Mouse (Mus musculus): ENCODE results near the gene Tbc1d16. TPM values are rescaled to one million over a fixed set of nuclear protein-coding genes. Genes with fewer than 3 reads are reported as not detected.

The Tbc1d16 gene
- polyA plus RNA-seq, 1 experiment, result 99.3 TPM

DNA sequence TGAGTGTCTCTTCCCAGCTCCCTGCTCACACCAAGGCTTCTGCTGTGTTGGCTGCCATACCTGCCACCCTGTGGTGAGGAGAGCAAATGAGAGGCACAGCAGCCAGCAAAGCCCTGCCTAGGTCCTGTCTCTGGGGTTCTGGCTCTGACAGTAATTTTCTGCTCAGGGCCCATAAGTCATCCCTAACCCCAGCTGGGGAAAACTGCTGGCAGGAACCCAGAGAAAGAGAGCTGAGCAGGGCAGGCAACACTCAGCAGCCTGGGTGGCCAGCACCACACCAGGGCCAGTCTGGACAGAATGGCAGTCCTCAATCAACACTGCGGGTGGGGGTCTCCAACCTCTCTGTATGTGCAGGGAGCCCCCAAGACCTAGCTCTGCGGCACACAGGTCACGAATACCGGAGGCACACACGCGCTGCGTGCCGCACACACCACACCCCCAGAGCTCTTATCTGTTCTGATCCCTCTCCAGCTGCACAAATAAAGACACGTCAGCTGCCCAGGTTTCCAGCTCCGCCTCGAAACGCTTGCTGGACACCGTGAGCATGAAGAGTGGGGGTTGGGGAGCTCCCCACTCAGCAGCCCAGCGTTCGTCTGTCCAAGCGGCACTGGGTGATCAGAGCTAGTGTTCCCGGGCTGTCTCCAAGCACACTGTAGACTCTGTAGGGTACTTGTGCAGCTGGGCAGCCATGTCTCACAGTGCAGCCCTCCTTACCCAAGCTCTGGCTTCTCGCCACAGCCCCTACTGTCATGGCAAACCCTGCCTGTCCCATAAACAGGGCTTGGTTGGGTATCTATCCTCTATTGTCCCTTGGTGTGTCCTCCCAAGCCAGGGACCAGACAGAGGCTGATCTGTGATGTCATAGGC lies 13.0 kb downstream of the Tbc1d16 start:
- peak; percentile 79 for DNase-seq (ENCODE audit: low read depth)
- no peak for TF ChIP-seq POLR2A (IDR thresholded peaks at IDR 0.05; ENCODE audit: borderline replicate concordance, extremely low read depth, insufficient read depth, insufficient read length, poor library complexity, severe bottlenecking)
- peak; percentile 38; the same call in 1 of the 2 replicates for TF ChIP-seq CTCF (IDR thresholded peaks at IDR 0.05; ENCODE audit: borderline replicate concordance, extremely low read depth, insufficient read depth, insufficient read length)

DNA sequence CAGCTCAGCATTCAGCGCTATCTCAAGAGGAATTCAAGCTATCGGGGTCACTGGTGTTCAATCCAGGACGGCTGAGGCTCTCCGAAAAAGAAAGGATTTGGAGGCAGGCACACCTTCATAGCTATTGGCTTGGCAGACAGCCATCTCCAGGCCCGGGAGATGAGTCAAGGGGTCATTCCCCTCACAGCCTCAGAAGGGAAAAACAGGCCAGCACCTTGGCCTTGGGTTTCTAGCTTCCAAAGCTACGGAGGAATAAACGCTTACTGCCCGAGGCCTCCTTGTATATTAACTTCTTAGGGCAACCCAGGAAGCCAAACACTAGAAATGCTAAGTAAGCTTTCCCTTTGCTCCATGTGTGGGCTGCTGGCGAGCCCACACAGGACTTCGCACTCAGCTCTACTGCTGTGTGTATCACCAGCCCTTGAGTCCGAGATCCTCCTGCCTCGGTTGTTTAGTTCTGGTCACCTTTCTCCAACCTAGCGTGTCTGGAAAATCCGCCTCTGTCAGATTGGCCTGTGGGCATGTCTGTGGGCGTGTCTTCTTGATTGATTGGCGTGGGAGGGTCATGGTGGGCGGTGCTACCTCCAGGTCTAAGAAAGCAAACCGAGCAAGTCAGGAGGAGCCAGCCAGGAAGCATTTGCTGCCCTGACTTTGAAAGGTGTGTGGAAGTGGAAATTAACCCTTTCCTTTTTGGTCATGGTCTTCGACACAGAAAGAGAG lies 15.0 kb downstream of the Tbc1d16 start:
- no peak for DNase-seq (ENCODE audit: low read depth)
- no peak for TF ChIP-seq CTCF (IDR thresholded peaks at IDR 0.05; ENCODE audit: borderline replicate concordance, extremely low read depth, insufficient read depth, insufficient read length)
- no peak for TF ChIP-seq POLR2A (IDR thresholded peaks at IDR 0.05; ENCODE audit: borderline replicate concordance, extremely low read depth, insufficient read depth, insufficient read length, poor library complexity, severe bottlenecking)

DNA sequence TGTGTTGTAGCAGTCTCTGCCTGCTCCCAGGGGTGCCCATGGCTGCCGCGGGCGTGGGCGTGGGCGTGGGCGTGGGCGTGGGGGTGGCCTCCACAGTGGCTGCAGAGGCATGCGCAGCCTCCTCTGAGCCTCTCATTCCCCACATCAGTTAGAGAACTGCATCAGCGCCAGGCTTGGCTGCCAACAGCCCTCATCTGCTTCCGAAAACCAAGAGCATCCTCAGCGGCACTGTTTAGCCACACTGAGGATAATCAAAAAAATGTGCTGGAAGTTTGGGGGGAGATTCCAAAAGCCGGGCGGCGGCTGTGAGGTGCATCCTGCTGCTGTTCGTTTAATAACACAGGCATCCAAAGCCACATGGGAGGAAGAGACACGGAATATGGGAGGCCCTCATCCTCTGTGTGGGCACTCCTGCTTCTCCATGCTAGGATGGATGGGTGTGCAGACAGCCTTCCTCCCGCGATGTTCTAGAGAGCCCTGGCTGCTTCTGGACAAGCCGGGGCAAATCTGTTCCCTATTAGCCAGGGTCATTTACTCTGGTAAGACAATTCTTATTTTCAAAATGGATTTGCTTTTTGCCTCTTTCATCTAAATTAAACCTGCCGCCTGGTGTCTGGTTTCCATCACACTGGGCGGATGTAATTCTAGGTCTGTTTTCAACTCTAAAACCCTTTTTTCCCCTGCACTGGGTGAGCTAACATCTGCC lies 16.5 kb downstream of the Tbc1d16 start:
- DNase-seq (ENCODE audit: low read depth), result no peak
- TF ChIP-seq CTCF (IDR thresholded peaks at IDR 0.05; ENCODE audit: borderline replicate concordance, extremely low read depth, insufficient read depth, insufficient read length), result no peak
- no peak for TF ChIP-seq POLR2A (IDR thresholded peaks at IDR 0.05; ENCODE audit: borderline replicate concordance, extremely low read depth, insufficient read depth, insufficient read length, poor library complexity, severe bottlenecking)

DNA sequence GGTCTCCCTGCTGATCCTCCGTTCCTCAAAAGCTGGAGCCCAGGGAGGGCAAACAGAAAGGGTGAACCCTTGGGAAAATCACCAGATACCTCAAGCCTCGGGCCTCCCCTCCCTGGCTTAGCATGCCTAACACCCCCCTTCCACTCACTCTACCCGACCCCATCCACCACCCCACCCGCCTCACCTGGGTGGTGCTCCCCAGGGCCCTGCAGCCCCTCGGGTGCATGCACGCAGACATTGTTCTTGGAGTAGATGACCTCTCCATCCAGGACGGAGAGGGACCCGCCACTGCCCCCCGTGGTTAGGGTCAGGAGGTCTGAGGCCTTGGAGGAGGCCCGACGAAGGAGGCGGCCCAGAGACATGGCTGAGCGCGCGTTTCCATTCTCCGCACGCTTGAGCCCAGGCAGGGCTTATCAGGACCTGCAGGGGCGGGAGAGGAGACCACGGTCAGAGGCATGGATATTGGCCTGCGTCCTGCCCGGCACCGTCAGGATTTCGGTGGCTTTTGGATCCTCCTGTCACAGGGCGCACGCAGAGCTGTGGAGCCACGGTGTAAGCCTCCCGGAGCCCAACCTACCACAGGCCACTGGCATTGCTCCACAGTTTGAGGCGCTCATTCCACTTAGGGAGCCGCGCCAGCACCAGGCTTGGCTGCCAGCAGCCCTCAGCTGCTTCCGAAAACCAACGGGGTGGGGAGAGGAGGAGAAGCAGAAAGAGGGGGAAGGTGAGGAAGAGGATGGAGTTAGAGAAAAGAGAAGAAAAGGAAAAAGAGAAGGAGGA lies 17.8 kb downstream of the Tbc1d16 start:
- no peak for TF ChIP-seq CTCF (IDR thresholded peaks at IDR 0.05; ENCODE audit: borderline replicate concordance, extremely low read depth, insufficient read depth, insufficient read length)
- peak; percentile 85 for DNase-seq (ENCODE audit: low read depth)

DNA sequence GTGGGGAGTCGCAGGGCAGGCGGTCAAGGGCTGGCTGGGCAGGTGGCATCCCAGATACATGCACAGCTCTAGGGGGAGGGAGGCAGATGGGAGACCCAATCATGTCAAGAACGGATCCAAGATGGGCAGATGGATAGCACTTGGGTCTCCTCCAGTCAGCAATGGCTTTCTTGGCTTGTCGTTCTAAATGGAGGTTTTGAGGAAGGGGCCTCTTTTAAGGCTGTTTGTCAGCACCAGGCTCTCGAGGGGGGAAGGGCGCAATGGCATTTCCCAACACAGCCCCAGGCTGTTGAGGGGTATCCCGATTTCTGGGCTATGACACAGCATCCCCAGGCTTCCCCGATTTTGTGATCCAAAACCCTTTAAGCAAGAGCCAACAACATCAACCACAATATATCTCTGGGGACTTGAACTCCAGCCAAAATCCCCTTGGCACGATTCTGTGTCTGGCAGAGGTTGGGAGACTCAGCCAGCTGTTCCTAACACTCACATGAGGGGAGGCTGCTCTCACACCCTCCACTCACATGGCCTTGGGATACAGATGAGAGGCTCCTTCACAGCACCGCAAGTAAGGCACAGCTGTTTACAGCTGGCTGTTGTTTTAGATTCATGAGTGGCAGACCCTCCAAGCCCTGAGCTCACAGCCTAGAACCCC lies 18.8 kb downstream of the Tbc1d16 start:
- TF ChIP-seq CTCF (IDR thresholded peaks at IDR 0.05; ENCODE audit: borderline replicate concordance, extremely low read depth, insufficient read depth, insufficient read length) (no peak), POLR2A (IDR thresholded peaks at IDR 0.05; ENCODE audit: borderline replicate concordance, extremely low read depth, insufficient read depth, insufficient read length, poor library complexity, severe bottlenecking) (no peak)
- peak; percentile 84 for DNase-seq (ENCODE audit: low read depth)

DNA sequence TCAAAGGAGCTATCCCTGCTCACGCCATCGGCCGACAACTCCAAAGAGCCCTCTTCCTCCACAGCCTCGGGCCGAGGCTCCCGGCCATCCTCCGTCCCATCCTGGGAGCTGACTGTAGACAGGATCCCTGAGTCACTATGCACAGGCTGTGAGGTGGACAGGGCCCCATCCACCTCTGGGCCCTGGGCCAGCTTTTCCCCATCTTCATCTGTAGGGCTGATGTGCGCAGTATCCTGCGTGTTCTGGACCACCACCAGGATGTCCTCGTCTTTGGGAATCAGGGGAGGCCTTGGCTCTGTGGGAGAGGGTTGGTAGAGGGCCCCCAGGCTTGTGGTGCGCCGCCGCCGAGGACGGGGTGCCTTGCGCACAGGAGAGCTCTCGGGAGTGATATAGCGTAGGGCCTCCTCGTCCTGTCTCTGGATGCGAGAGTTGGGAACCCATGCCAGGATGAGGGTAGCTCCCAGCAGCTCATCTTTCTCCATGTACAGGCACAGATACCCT lies 19.4 kb downstream of the Tbc1d16 start:
- TF ChIP-seq CTCF (IDR thresholded peaks at IDR 0.05; ENCODE audit: borderline replicate concordance, extremely low read depth, insufficient read depth, insufficient read length) (no peak), POLR2A (IDR thresholded peaks at IDR 0.05; ENCODE audit: borderline replicate concordance, extremely low read depth, insufficient read depth, insufficient read length, poor library complexity, severe bottlenecking) (no peak)
- DNase-seq (ENCODE audit: low read depth), result no peak

DNA sequence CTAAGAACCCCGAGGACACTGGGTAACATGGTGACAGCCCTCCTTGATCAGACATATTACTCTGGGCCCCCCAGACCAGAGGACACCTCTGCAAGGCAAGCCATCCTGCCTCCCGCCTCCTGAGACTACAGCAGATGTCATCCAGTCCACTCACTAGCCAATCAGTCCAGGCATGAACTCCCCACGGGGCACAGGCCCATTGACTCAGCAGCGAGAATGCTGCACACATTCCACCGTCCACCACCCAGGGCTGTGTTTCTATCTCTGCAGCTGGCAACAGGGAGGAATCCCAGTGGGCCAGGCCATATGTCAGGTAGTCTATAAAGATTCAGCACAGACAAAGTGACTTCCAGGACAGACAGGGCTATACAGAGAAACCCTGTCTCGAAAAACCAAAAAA lies 20.3 kb downstream of the Tbc1d16 start:
- DNase-seq (ENCODE audit: low read depth), result no peak

DNA sequence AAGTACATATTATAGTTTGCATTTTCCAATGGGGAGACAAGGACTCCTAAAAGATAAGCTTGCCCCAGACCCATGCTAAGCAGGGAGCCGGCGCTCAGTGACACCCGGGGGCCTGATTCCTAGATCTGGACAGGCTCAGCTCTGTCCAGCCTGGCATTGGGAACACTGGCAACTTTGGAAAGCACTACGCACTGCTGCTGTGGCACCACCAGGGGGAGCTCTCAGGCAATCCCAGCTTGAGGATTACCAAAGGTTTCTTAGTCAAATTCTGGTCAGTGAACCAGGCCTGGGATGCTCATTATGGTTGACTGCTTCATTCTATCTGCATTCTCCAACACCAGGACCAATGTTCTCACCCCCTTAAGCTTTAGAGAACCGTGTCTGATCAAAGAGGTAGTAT lies 21.7 kb downstream of the Tbc1d16 start:
- DNase-seq (ENCODE audit: low read depth), result peak; percentile 60
- TF ChIP-seq POLR2A (IDR thresholded peaks at IDR 0.05; ENCODE audit: borderline replicate concordance, extremely low read depth, insufficient read depth, insufficient read length, poor library complexity, severe bottlenecking), result no peak
- peak; percentile 93 for TF ChIP-seq CTCF (IDR thresholded peaks at IDR 0.05; ENCODE audit: borderline replicate concordance, extremely low read depth, insufficient read depth, insufficient read length)

More for the DNA sequence above, 20.3 kb downstream of the Tbc1d16 start:
- no peak for TF ChIP-seq POLR2A (IDR thresholded peaks at IDR 0.05; ENCODE audit: borderline replicate concordance, extremely low read depth, insufficient read depth, insufficient read length, poor library complexity, severe bottlenecking)
- no peak for TF ChIP-seq CTCF (IDR thresholded peaks at IDR 0.05; ENCODE audit: borderline replicate concordance, extremely low read depth, insufficient read depth, insufficient read length)

DNA sequence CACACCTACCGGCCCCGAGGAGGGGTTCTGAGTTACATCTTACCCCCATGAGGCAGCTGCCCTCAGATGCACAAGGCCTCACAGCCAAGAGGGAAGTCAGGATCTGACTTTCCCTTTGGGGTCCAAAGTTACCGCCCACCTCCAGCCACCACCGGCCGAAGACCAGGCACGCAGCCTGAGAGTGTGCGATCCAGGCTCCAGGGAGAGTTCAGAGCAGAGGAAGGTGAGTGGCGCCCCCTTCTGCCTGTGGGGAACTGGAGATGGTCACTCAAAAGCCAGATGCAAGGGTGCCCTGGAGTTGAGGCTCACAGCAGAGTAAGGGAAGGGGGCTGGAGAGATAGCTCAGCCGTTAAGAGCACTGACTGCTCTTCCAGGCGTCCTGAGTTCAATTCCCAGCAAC lies 22.6 kb downstream of the Tbc1d16 start:
- TF ChIP-seq CTCF (IDR thresholded peaks at IDR 0.05; ENCODE audit: borderline replicate concordance, extremely low read depth, insufficient read depth, insufficient read length) (no peak), POLR2A (IDR thresholded peaks at IDR 0.05; ENCODE audit: borderline replicate concordance, extremely low read depth, insufficient read depth, insufficient read length, poor library complexity, severe bottlenecking) (no peak)
- DNase-seq (ENCODE audit: low read depth), result no peak

DNA sequence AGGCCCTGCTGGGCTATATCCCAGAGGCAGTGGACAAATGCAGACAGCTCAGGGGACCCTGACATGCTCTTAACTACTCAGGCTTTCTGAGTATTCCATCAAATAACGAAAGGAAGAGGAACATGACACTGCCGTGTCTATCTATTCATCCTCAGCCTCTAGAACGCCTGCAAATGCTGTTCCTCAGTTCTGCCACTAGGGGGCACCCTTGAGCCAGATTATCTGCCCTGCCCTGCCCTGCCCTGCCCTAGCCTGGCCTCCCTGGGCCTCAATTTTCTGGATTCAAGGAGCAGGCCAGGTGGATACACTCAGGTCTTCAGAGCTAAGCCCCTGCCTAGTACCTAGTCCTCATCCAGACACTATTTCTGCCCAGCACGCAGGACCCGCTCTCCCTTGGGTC lies 24.9 kb downstream of the Tbc1d16 start:
- DNase-seq (ENCODE audit: low read depth), result no peak
- TF ChIP-seq CTCF (IDR thresholded peaks at IDR 0.05; ENCODE audit: borderline replicate concordance, extremely low read depth, insufficient read depth, insufficient read length), result peak; percentile 76
- TF ChIP-seq POLR2A (IDR thresholded peaks at IDR 0.05; ENCODE audit: borderline replicate concordance, extremely low read depth, insufficient read depth, insufficient read length, poor library complexity, severe bottlenecking), result no peak
